Mouse (Mus musculus) right cerebral cortex, postnatal 36 days (tissue): ENCODE measurements around the gene Capns1.
A peak's percentile ranks its signal among the peaks of the same experiment; 100 is the strongest.
"Not testable (repeated sequence)": the region's sequence is repeated elsewhere in the genome, so short reads cannot be mapped to it uniquely, and the experiment has no call there.

Experiments
- DNase-seq, 2 experiments: peaks; one replicate each; pipeline ENCODE4 v3.0.0; 2022; ENCODE audit warnings: low spot score in 2 of 2, mixed read lengths in 1 of 2

Capns1 gene

DNA sequence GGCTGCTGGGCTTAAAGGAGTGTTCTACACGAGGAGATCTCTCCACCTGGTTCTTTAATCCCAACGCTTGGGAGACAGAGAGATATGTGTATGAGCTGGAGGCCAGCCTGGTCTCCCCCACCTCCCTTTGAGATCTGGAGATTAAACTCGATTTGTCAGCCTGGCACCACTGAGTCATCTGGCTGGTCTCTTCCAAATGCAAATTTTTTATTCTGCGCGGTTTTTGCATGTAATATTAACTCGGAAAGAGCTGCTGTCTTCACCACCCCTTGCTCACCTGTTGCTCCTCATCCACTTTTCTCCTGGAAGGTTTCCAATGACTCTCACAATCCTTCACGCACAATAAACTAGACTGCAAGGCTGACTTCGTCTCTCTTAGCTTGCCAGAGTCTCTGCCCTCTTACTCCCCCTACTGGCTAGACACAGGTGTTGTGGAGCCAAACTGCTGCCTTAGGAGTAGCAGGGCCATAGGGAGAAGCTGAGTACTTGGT lies at the start of gene Capns1:
TSS of gene Capns1 (minus strand) at position 331 of the 491 bp plus-strand sequence.
- peak in 1 of 2 experiments; percentile 34 for DNase-seq

DNA sequence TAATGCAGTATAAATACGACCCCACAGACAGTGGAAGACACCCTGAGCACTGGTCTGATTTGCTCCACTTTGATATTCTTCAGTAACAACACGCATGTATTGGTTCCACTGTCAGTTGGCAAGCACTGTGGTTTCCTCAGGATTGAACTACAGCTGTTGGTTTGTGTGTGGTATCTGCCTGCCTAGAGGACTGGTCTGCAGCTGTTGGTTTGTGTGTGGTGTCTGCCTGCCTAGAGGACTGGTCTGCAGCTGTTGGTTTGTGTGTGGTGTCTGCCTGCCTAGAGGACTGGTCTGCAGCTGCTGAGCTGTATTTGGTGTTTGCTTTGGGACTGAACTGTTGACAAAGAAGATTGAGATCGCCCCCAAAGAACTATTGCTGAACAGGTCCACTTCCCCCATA lies 38.8 kb upstream of the Capns1 start:
- not testable (repeated sequence) for DNase-seq

- no peak for DNase-seq
Observed at GRCm38 (mm10) chr7:30235625-30236024, 37.0 kb upstream of the Capns1 start, which contains the start of gene Ovol3. Gene Ovol3, minus strand, starts transcription at chr7:30235725.

- DNase-seq: no peak
Observed at GRCm38 (mm10) chr7:30235091-30235490, 36.5 kb upstream of the Capns1 start.

GRCm38 (mm10) chr7:30234276-30234858 lies 35.8 kb upstream of the Capns1 start:
- DNase-seq: no peak

DNA sequence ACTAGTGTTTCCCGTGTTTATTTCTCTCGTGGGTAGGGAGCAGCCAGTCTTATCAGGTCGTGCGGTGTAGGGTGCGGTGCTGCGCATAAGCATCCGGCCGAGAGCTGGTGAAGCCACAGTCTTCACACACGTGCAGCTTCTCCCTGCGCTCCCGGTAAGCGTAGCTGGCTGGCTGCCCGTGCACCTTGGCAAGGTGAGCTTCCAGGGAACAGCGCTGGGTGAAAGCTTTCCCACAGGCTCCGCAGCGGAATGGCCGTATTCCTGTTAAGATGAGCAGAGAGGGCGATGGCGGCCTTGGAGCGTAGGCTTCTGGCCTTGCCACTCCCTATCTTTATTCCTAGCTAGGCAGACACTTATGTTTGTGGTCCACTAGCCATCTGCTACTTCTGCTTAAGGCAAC lies 34.8 kb upstream of the Capns1 start:
- DNase-seq: peak in 1 of 2 experiments; percentile 16

DNA sequence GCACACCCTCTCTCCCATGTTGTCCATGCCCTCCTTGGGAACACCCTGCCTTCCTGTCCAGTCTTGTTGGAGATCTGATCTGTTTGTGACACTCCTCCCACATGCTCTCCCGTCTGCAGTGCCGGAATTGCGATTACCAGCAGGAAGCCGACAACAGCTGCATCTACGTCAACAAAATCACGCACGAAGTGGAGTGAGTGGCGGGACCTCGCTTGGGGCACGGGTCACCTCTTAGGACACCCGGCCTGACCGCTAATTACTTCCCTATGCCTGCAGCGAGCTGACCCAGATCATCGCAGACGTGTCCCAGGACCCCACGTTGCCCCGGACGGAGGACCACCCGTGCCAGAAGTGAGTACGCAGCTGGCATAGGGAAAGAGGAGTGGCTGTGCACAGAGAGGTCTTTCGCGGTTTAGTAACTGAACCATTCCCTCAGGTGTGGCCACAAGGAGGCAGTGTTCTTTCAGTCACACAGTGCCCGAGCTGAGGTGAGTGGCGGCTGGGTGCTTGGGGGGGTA lies 34.1 kb upstream of the Capns1 start:
- no peak for DNase-seq

DNA sequence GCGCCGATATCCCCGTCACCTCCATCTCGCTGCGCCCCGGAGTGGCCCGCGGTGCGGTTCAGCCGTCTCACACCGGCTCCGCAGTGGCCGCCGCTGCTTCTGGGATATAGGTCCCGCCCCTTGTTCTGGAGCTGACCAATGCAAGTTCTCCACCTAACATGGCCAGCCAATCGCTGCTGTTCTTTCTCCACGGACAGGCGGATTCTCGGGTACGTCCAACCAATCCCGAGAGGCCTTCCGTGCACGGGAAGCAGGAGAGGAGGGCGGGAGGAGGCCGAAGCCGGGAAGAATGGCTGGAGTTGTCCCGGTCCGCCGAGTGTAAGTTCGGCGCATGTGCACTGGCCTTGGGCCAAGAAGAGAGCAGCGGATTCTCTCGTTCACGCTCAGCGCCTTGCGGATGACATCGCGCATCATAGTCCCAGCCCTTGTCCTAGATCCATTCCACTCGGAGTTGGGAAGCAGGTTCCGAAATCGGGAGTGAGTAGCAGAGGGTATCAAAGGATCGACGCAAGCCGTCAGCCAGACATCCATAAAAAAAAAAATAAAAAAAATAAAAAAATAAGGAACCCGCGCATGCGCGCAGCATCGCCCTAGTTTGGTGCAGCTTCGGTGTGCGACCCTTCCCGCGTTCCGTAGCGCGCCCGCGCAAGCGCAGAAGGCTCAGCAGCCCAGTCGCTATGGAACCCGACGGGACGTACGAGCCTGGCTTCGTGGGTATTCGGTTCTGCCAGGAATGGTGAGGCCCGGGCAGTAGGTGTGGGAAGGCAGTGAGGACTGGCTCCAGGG lies 33.3 kb upstream of the Capns1 start, which contains the start of the genes Polr2i and Tbcb:
TSS of gene Polr2i (plus strand) at position 280 of the 786 bp plus-strand sequence.
TSS of gene Tbcb (minus strand) at position 604 of the 786 bp plus-strand sequence.
- peak; percentile 98 for DNase-seq

DNA sequence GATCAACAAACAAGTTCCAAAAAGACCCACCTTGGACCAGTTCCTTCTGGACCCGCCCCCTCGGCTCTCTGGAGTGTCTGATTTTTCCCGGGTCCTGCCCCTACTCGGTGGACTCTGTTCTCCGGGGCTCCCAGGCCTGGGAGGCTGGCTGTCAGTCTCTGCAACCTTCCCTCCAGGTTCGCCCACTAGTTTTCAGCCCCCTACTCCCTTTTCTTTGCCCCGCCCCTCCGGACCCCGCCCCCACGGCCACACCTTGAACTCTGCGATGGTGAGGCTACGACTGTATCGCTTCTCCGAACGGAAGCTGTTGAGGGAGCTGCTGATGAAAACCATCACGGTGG lies 32.7 kb upstream of the Capns1 start:
- no peak for DNase-seq

DNA sequence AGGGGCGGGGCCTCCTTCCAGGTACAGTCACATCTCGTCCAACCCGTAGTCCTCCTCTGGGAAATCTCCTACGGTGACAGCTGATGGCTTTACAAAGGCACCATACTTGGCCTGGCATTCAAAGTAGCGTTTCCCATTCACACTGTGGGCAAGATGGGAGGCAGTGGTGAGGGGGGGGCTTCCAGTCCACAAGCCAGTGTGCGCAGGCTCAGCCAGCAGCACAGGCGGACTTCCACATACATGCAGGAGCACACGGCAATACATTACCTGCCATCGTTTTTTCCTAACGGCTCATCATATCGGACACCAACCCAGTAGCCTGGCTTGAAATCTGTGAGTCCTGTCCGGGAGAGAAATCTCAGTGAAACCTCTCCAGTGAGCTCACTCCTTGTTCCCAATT lies 25.6 kb upstream of the Capns1 start:
- DNase-seq: no peak

- DNase-seq: no peak
Observed at GRCm38 (mm10) chr7:30222205-30222604, 23.6 kb upstream of the Capns1 start.

GRCm38 (mm10) chr7:30221433-30221832 lies 22.8 kb upstream of the Capns1 start:
- DNase-seq: no peak

- no peak for DNase-seq
Observed at GRCm38 (mm10) chr7:30220008-30220356, 21.4 kb upstream of the Capns1 start.

- DNase-seq: no peak
Observed at GRCm38 (mm10) chr7:30219293-30220007, 20.8 kb upstream of the Capns1 start.

DNA sequence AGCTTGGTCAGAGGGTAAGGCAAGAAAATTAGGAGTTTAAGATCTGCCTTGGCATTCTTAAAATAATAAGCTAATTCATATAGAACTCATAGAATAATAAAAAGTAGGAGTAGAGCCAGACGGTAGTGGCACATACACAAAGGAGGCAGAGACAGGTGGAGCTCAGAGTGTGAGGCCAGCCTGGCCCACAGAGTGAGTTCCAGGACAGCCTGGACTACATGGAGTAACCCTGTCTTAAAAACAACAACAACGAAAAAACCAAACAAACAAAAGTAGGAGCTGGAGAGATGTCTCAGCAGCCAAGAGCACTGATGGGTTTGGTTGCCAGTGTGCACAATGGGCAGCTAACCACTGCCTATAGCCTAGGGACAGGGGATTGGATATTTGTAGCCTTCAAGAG lies 18.7 kb upstream of the Capns1 start:
- DNase-seq: no peak

DNA sequence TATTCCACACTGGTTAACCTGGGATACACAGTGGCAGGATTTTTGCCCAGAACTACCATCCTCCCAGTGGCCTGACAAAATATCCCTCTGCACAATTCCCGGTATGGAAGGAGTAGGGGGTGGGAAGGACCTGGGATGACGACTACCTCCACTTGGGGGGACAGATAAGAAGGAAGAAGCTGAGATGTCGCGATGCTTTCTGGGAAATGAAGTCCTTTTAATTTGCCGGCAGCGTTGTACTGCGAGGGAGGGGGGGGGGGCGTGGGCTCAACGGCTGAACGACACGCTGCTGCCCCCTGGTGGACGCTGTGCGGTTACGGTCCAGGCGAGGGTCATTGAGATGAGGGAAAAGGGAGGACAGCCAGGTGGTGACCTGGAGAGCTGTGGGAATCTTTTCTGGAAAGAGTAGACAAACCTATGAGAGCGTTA lies 18.1 kb upstream of the Capns1 start:
- peak in 1 of 2 experiments; percentile 61 for DNase-seq

DNA sequence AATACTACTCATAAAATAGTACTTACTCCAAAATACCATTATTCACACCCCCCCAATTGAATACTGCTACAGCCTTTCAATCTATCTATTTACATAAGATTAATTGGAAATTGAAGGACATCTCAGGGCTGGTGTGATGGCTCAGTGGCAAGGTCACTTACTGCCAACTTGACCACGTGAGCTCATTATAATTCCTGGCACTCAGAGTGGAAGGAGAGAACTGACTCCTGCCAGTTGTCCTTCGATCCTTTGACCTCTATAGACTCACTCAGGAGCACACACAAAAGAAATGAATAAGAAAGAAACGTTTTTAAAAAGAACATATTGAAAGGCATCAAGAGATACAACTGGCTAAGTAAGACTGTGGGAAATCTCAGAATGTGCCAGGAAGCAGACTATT lies 17.3 kb upstream of the Capns1 start:
- DNase-seq: no peak

DNA sequence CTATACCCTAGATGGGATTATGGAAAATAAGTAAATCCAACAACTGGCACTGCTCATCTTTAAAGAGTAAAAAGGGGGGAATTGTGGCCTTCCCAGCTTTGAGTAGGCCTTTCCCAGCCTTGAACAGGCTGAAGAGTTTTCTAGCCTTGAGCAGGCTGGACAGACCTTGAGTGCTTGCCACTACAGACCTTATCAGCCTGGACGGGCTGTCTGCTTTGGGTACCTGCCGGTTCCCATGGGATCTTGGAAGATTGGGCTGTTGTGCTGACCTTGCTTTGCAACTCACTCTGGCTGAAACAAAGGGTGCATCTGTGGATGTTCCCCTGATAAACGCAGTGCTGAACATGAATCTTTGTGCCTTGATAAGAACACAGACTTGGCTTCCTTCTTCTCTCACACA lies 15.3 kb upstream of the Capns1 start:
- no peak for DNase-seq

DNA sequence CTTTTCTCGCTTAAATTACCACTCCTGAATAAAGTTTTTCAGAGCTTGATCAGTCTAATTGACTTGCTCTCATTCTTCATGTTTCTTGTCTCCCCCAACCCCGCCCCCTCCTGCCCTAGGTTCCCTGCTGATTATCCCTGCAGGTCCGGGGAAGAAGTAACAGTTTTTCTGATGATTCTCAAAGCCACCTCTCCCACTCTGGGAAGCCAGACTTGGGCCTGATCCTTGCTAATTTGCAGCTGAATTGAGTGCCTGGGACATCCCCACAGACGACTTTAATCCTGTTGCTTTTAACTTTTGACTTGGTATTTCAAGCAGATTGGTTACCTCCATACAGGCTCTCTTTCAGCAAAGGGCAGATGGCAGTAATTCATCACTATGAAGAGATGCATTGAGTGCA lies 12.4 kb upstream of the Capns1 start:
- no peak for DNase-seq

DNA sequence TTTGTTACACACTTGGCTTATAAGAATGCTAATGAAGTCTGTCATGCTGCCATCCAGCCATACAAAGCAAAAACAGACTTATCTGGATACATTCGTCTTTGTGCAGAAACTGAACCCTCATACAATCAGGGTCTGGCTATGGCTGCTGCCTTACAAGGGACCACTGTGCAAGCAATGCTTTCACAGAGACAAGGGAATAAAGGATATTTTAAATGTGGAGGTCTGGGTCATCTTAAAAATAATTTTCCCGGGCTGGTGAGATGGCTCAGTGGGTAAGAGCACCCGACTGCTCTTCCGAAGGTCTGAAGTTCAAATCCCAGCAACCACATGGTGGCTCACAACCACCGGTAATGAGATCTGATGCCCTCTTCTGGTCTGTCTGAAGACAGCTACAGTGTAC lies 7.8 kb upstream of the Capns1 start:
- not testable (repeated sequence) for DNase-seq

DNA sequence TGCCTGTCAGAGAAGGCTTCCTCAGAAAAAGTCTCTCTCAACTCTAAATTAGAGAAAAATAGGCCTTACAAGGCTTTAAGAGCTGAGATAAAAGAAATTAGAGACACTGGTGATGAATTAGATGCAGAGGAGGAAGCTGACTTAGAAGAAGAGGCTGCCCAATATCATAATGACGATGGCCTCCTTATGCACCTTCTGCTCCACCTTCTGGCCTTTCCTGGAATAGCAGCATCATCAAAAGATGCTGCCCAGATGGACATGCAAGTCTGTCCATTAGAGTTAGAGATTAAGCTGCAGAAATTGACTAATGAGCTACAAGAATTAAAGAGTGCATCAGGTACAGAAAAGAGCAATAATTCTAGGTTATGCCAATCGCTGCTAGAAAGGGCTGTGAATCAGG lies 6.8 kb upstream of the Capns1 start:
- no peak for DNase-seq

GRCm38 (mm10) chr7:30204380-30204779 lies 5.8 kb upstream of the Capns1 start:
- DNase-seq: no peak
